Mouse (Mus musculus) B cell, adult 62 days (primary cell): Measurements from ENCODE around the gene Cpne7. TPM values are rescaled to one million over a fixed set of nuclear protein-coding genes. Genes with fewer than 3 reads are reported as not detected.

Source experiments
- total RNA-seq: library from RNA; stranded (reverse); gene quantifications from 4 replicates; pipeline ENCODE4 v1.2.4, GENCODE M21; 2023

Gene Cpne7
- total RNA-seq, result not detected in 4 replicates

GRCm38 (mm10) chr8:123117127-123117731, at the start of gene Cpne7:
Gene Cpne7 (plus strand): TSS chr8:123117374.

GRCm38 (mm10) chr8:123101735-123102685, 15.2 kb upstream of the Cpne7 start, which contains the start of gene Rpl13:
Gene Rpl13 (plus strand): TSS chr8:123102350.

GRCm38 (mm10) chr8:123157888-123158465, 40.8 kb downstream of the Cpne7 start, which contains the start of gene Sult5a1:
Gene Sult5a1 (minus strand): TSS chr8:123158315.

Other genes with a start within 250 kb of the Cpne7 start
- gene Ankrd11, start 75.1 kb upstream of the Cpne7 start, total RNA-seq, result 257 to 289 TPM (median 276 TPM) in 4 replicates
- gene Spg7, start 54.4 kb upstream of the Cpne7 start, total RNA-seq, result 62.7 to 73.6 TPM (median 65.2 TPM) in 4 replicates
- 1,438 to 1,564 TPM (median 1,556 TPM) in 4 replicates for gene Rpl13, start 15.0 kb upstream of the Cpne7 start, total RNA-seq
- gene Sult5a1, start 40.9 kb downstream of the Cpne7 start, total RNA-seq, result not detected in 4 replicates
- not detected in 4 replicates for gene Dpep1, start 68.9 kb downstream of the Cpne7 start, total RNA-seq
- 61.9 to 67.8 TPM (median 65.2 TPM) in 4 replicates for gene Chmp1a, start 95.4 kb downstream of the Cpne7 start, total RNA-seq
- gene Spata33, start 95.5 kb downstream of the Cpne7 start, total RNA-seq, result 0.18 to 0.56 TPM in 2 of 4 replicates, not detected in the others
- gene Cdk10, start 107.5 kb downstream of the Cpne7 start, total RNA-seq, result 57.4 to 62.6 TPM (median 58.3 TPM) in 4 replicates
- gene Spata2l, start 118.9 kb downstream of the Cpne7 start, total RNA-seq, result 11.2 to 13.8 TPM (median 13.3 TPM) in 4 replicates
- 29.7 to 38.3 TPM (median 32.5 TPM) in 4 replicates for gene Zfp276, start 136.8 kb downstream of the Cpne7 start, total RNA-seq
- 33.3 to 38.8 TPM (median 36.4 TPM) in 4 replicates for gene Vps9d1, start 137.0 kb downstream of the Cpne7 start, total RNA-seq
- gene Fanca, start 201.2 kb downstream of the Cpne7 start, total RNA-seq, result 85.7 to 89.4 TPM (median 85.9 TPM) in 4 replicates
- gene Spire2, start 215.3 kb downstream of the Cpne7 start, total RNA-seq, result not detected in 4 replicates